Mouse (Mus musculus) lung, postnatal 14 days (tissue): ENCODE measurements at regions not wholly inside any gene's neighbourhood (a gene's known extent, or its start where the extent isn't known, plus 50 kb on each side); places are given as distances from the start of the nearest gene placed in this dataset.
"Not testable (repeated sequence)": the region's sequence is repeated elsewhere in the genome, so short reads cannot be mapped to it uniquely, and the experiment has no call there.

ENCODE experiments used
- DNase-seq: peaks from one replicate; pipeline ENCODE4 v3.0.0; 2021

GRCm38 (mm10) chr1:59403831-59404547 lies 78.2 kb upstream of the Fzd7 start:
- DNase-seq, result no peak

DNA sequence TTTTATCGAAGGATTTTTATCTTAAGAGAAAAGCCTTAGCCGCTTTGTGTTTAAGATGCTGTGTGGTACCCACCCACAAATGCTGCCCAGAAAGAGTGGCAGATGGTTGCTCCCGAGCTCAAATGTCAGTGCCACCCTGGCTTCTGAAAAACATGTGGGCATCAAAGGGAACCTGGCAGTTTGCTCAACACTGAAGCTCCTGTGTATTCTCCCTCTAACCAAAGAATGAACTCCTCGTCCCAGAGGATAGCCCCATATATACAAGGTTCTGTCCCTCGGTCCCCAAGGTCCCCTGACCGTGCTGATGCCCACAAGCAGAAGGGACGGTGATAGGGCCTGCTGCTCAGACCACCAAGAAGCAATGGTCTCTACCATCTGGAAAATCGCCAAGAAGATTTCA lies 76.9 kb upstream of the Fzd7 start:
- DNase-seq, result no peak

DNA sequence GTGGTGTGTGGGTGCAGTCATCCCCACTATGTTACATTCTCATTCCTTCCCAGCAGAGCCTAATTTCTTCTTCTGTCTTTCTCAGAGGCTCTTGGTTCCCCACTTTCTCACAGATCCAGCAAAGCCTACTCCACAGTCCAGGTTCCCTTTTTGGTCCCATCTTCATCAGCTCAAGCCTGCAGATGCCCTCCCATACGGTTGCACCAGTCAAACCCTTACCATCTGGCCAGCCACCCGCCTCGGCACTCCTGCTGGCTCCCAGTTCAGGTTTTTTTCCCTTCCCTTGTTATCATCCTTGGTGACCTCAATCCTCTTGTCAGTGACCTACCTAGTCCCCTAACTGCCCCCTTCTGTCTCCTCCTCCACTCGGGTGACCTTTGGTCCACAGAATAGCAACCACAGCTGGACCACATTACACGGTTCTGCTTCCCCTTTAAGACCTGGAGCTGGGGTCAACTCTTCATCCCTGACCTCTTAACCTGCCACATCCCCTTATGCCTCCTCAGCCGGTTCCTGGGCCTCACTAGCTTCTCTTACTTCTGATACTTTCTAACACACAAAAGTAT lies 75.4 kb upstream of the Fzd7 start:
- no peak for DNase-seq

DNA sequence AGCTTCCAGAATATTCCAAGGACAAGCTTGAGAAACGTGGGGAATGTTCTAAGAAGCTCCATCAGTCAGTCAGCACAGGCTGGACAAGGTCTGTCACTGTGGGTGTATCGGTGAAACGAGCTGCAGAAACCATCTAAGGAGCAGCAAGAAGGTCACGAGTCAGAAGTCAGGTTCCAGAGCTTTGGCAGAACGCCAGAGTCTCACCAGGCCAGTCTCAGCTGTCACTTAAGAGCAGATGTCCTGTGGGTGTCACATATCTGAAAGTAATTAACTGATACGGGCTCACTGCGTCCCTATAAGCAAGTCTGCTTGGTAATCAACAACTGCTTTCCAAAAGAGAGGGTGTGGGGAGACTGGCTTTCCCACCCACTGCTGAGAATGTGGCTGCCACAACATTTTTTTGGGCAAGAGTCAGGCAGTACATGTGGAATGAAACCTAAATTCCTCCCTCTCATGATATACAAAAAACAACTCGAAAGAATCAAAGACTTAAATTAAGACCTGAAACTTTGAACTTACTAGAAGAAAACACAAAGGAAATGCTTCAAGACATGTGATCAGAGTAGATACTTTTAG lies 72.6 kb upstream of the Fzd7 start:
- peak; percentile 24 for DNase-seq

GRCm38 (mm10) chr1:59413264-59413663 lies 69.0 kb upstream of the Fzd7 start:
- no peak for DNase-seq

DNA sequence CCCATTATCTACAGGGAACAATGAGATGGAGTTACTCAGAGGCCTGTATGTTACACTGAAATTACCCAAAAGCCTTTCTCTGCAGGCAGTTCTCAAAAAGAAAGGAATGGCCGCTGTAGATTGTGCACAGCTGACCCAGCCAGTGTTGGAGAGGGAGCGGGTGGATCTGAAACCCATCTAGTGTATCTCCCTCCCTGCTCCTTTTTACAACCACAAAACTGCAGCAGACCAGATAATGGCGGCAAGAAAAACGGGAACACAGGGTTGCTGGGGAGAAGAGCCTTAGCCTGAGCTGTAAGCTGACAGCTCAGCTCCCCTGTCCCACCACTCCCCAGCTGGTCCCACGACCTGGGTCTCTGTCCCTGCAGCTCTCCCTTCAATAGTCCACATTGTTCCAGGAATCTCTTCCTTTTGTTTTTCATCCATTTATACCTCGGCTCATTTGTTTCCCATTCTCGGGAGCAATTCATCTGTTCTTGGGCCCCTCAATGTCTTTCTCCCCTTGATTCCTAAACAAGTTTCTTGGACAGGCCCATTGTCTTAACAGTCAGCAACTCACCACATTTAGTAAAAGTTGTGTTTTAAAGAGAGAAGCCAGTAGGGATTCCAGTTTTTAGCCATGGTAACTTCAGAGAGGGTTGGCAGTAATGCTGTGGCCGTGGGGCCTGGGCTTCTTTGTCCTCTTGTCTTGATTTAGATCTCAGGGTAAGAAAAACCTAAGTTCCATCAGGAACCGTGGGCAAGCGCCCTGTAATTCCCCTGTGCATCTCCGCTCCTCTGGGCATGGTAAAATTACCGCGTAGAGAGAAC lies 67.6 kb upstream of the Fzd7 start:
- DNase-seq, result no peak

- no peak for DNase-seq
Measured at GRCm38 (mm10) chr1:59415733-59416312, 66.4 kb upstream of the Fzd7 start.

GRCm38 (mm10) chr1:59417317-59417716 lies 64.9 kb upstream of the Fzd7 start:
- no peak for DNase-seq

DNA sequence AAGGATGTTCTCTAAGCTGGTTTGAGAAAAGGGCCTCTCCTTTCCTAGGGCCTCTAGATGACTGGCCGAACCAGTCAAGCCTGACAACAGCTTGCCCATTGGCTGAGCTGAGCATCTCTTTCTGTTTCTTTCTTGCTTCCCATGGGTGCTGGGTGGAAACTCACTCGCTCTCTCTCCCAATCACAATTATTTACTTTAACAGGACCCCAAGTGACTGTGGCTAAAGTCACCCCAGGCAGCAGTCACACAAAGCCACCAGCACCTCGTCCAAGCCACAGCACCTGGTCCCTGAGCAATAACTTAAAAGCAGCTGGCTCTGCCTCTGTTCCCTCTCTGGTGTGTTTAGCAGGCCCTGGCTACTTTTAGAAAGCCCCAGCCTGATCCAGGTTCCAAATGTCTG lies 64.3 kb upstream of the Fzd7 start:
- DNase-seq, result no peak

DNA sequence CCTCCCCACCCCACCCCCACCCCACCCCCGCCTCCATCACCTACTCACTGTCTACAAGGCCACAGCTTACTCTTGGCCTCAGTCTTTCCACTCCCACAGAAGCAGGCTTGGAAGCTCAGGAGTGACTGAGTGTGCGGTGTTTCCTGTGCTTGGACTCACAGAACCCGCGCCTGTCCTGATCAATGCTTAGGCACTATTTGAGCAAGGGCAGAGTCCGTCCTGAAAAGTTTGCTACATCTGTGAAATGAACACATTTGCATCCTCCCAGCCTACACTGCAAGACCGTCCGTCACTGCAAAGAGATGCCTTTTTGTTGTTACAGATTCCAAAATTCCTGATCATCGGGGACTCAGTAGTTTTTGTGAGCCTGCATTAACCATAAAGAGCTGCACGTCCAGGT lies 63.5 kb upstream of the Fzd7 start:
- DNase-seq, result no peak

DNA sequence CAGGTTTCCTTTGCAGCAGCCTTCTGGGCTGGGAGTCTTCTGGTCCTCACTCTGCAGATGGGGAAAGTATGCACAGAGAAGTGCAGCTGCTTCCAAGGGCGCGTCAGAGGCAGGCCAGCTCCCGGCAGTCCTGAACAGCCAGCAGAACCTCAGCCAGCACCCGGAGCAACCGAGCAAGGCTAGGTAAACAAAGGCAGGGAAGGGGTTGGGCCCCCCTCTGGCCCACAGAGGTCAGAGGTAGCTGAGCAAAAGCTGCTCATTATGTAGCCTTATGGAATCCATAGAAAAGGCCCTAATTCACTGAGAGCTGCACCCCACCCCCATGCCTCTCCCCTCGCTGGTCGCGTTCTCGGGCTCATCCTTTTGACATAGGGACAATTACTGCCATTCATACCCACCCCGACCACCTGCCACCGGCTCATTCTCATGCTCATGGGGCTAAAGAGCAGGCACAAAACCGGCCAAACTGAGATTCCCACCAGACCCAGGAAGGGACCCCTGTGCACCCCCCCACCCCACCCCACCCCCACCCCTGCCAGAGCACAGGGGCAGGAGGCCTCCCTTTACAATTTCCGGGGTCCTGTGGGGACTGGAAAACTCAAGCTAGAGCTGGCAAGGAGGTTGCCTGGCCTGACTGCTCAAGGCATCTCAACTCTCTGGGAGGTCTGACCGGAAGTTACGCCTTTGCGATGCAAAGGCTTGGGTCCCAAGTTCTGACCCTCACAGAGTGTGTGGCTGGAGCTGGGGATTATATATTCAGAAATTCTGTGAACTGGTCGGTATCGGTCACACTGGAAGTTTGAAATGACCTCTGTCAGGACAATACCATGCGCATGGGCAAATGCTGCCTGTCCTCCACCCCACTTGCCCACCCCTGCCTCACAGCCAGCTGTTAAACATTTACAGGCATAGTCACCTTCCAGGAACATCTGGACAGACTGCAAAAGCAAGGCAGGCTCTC lies 59.0 kb upstream of the Fzd7 start:
- DNase-seq, result peak; percentile 27

DNA sequence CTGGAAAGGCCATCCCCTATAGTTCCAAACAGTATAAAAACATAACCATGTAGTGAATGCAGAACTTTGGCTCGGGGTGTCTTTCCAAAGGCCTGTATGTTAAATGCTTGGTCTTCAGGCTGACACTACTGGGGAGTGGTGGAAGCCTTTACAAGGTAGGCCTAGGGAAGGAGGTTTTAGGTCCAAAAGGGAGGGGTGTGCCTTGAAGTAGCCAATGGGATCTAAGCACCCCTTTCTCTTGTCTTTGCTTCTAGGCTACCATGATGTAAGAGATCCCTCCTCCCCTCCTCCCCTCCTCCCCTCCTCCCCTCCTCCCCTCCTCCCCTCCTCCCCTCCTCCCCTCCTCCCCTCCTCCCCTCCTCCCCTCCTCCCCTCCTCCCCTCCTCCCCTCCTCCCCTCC lies 56.5 kb upstream of the Fzd7 start:
- not testable (repeated sequence) for DNase-seq

- DNase-seq, result no peak
Measured at GRCm38 (mm10) chr1:59426346-59427203, 55.6 kb upstream of the Fzd7 start.

GRCm38 (mm10) chr1:59427204-59427557 lies 55.0 kb upstream of the Fzd7 start:
- DNase-seq, result no peak

DNA sequence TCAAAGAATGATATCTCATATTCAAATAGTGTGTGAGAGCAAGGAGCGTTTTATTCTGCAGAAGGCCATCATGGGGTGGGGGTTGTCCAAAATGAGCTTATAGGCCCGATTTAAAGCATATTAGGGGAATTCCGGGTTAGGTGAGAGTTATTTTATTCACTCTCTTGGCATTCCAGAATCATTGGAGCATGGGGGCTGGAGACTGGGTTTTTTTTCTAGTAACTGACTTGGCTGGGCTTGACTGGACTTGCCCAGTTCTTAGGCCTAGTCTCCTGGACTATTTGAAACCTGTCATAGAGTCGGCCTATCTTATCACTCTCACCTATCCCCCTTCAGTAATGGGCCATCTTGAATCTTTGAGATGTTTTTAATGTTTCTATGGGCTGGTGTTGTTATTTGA lies 52.9 kb upstream of the Fzd7 start:
- DNase-seq, result no peak

- no peak for DNase-seq
Measured at GRCm38 (mm10) chr1:59430234-59430633, 52.0 kb upstream of the Fzd7 start.

DNA sequence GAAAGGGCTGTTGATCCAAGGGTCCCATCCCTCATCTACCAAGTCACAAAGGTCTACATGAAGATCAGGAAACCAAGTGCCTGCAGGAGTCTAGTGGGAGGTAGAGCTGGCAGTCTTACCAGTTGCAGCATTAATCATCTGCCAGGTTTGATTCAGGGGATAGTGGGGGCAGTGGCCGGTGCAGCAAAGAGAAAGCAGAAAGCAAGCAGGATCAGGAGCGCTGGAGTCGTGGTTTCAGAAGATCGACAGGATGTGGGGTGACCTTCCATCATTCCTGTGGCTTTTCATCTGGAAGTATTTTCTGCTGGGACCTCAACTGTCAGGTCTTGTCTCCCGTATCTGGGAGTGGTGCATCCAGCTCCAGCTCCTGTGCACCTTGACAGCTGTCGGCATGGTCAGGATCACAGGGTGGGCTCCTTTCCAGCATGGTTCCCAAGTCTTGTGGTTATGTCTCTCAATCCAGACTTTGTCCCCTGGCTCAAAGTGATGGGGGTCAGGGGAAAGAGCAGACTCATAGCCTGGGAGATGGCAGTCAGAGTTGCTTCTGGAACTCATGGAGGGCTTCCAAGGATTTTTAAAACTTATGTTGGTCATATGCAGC lies 51.2 kb upstream of the Fzd7 start:
- DNase-seq, result no peak
